Mouse (Mus musculus) hindbrain, embryonic 12.5 days (tissue): ENCODE measurements around the gene Sp3. TPM values are rescaled to one million over a fixed set of nuclear protein-coding genes. Genes with fewer than 3 reads are reported as not detected.
"Not testable (repeated sequence)": the region's sequence is repeated elsewhere in the genome, so short reads cannot be mapped to it uniquely, and the experiment has no call there.

Experiments
- ATAC-seq: fragments of 200-750 bp; cut with Nextera tagmentation; 2 replicates; pipeline ENCODE4 v1.8.0; 2017; ENCODE audit warnings: moderate TSS enrichment; ENCODE audit not compliant: low FRiP score
- H3K27ac ChIP-seq: fragments of 300-500 bp; sonication (generic); 2 replicates; pipeline ENCODE4 v1.5.1; 2016; ENCODE audit warnings: mild to moderate bottlenecking
- H3K27me3 ChIP-seq: fragments of 300-500 bp; sonication (generic); 2 replicates; pipeline ENCODE4 v1.6.1; 2016; ENCODE audit warnings: mild to moderate bottlenecking
- H3K36me3 ChIP-seq: fragments of 300-500 bp; sonication (generic); 2 replicates; pipeline ENCODE4 v1.6.1; 2016; ENCODE audit warnings: mild to moderate bottlenecking
- H3K4me1 ChIP-seq: fragments of 300-500 bp; sonication (generic); 2 replicates; pipeline ENCODE4 v1.6.1; 2016
- H3K4me2 ChIP-seq: fragments of 300-500 bp; sonication (generic); replicated peaks from 2 replicates; pipeline ENCODE4 v1.6.1; 2016; ENCODE audit warnings: mild to moderate bottlenecking
- H3K4me3 ChIP-seq: fragments of 300-500 bp; sonication (generic); 2 replicates; pipeline ENCODE4 v1.5.1; 2016; ENCODE audit warnings: mild to moderate bottlenecking
- H3K9ac ChIP-seq: fragments of 300-500 bp; sonication (generic); 2 replicates; pipeline ENCODE4 v1.6.1; 2016; ENCODE audit warnings: mild to moderate bottlenecking, moderate library complexity
- H3K9me3 ChIP-seq: fragments of 300-500 bp; sonication (generic); replicated peaks from 2 replicates; pipeline ENCODE4 v1.6.1; 2016; ENCODE audit warnings: mild to moderate bottlenecking
- WGBS: fragments of 180-500 bp; shearing (Covaris S2); methylation state at CpG from one replicate; pipeline ENCODE4 v1.1.7; 2016; 5-methylcytosine and 5-hydroxymethylcytosine counted together
- microRNA-seq: library from miRNA; unstranded; fragments of <30 nt; microRNA quantifications from one replicate; pipeline ENCODE4, GENCODE M21; 2017
- polyA plus RNA-seq: library from polyadenylated mRNA; unstranded; fragments of >200 nt; fragmentation: Nextera tagmentation; extraction: Ambion mirVana; gene quantifications from 2 replicates; pipeline ENCODE4 v1.2.1, GENCODE M21; 2016

Gene Sp3
- polyA plus RNA-seq, 1 experiment from 2014 or later, result 66.3 TPM

GRCm38 (mm10) chr2:72909046-72909445 is 71.2 kb downstream of the Sp3 start:
- ATAC-seq, result no peak
- Histone ChIP-seq H3K4me2 (no peak overlapping the region), H3K27me3 (no peaks in the 10 kb centered on the region), H3K9ac (no peak overlapping the region), H3K27ac (no peak overlapping the region), H3K36me3 (no peaks in the 10 kb centered on the region), H3K4me1 (peaks cover 5% of the 10 kb centered on the region), H3K4me3 (no peak overlapping the region), H3K9me3 (no peaks in the 10 kb centered on the region)
- 67% methylated on average over 4 of the region's 4 CpGs for WGBS

- no peaks in the 10 kb centered on the region for H3K27me3 ChIP-seq
- H3K4me1 ChIP-seq, result peaks cover 5% of the 10 kb centered on the region
- no peaks in the 10 kb centered on the region for H3K36me3 ChIP-seq
- no peak overlapping the region for H3K4me3 ChIP-seq
- WGBS, result 88% methylated on average over 20 of the region's 20 CpGs
- H3K27ac ChIP-seq, result no peak overlapping the region
- ATAC-seq, result no peak
- no peaks in the 10 kb centered on the region for H3K9me3 ChIP-seq
- no peak overlapping the region for H3K9ac ChIP-seq
- no peak overlapping the region for H3K4me2 ChIP-seq
Measured at GRCm38 (mm10) chr2:72908191-72908910, 71.9 kb downstream of the Sp3 start.

DNA sequence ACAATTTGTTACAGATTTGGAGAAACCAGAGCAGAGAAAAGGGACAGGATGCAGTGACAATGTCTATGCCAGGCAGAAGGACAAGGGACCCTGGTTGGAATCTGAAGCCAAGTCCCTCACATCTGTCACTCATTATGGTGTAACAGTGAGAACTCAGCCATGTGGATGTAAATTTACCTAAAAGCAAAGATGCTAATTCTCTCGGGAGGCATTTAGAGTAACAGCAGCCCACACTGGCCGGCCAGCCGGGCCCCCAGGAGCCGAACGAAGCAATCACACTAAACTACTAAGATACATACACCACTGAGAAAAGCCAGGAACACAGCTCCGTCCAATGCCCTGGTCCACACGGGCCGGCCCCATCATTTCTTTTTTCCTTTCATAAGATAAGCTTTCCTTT is 73.5 kb downstream of the Sp3 start:
- no peak overlapping the region for H3K27ac ChIP-seq
- H3K9me3 ChIP-seq, result no peaks in the 10 kb centered on the region
- ATAC-seq, result no peak
- H3K27me3 ChIP-seq, result no peaks in the 10 kb centered on the region
- no peaks in the 10 kb centered on the region for H3K36me3 ChIP-seq
- 57% methylated on average over 8 of the region's 8 CpGs for WGBS
- H3K9ac ChIP-seq, result no peak overlapping the region
- no peak overlapping the region for H3K4me3 ChIP-seq
- H3K4me2 ChIP-seq, result no peak overlapping the region
- H3K4me1 ChIP-seq, result peaks cover 5% of the 10 kb centered on the region

DNA sequence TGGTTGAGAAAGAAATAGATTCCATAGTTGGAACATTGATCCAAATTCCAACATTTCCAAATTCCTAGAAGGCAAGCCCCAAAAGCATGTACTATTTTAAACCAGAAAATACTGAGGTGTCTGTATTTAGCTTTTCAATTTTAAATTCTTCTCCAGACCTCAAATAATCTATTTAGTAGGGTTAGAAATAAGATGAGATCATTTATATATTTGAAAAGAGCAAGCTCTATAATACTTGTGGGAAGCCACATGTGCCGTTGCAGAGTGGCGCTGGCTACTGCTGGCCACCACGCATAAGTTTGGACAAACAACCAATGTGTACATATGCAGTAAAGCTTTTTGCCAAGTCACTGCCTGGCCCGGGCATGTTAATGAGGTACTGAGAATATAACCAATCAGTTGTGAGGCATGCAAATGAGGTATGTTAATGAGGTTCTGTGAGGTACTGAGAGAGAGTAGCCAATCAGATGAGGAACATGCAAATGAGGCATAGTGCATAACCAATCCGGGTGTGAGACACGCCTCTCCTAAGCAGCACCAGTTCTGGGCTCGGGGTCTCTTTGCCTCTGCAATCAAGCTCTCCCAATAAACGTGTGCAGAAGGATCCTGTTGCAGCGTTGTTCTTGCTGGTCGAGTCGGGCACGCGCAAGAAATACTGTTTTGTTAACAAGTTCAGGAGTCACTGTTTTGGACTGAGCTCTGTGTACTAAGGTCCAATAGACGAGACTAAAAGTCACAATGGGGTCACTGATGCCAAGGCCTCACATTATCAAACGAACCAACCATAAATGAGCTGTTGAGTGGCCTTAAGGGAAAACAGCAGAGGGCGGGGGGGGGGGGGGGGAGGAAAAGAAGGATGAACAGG is 77.2 kb downstream of the Sp3 start:
- H3K4me3 ChIP-seq, H3K27ac ChIP-seq, ATAC-seq, H3K9me3 ChIP-seq, H3K27me3 ChIP-seq, H3K4me1 ChIP-seq, H3K4me2 ChIP-seq, H3K9ac ChIP-seq, H3K36me3 ChIP-seq: not testable (repeated sequence)
- WGBS, result 88% methylated on average over 16 of the region's 16 CpGs

GRCm38 (mm10) chr2:72898782-72899305 is 81.4 kb downstream of the Sp3 start:
- Histone ChIP-seq H3K4me2 (no peak overlapping the region), H3K36me3 (no peaks in the 10 kb centered on the region), H3K9ac (no peak overlapping the region), H3K4me3 (no peak overlapping the region), H3K27me3 (no peaks in the 10 kb centered on the region), H3K27ac (no peak overlapping the region), H3K9me3 (0 out of 2 replicates have a peak, but pooled peaks cover 4% of the 10 kb centered on the region), H3K4me1 (no peaks in the 10 kb centered on the region)
- WGBS, result 95% methylated on average over 2 of the region's 2 CpGs
- ATAC-seq, result no peak

GRCm38 (mm10) chr2:72898094-72898781 is 82.0 kb downstream of the Sp3 start:
- H3K4me1 ChIP-seq, result no peaks in the 10 kb centered on the region
- no peaks in the 10 kb centered on the region for H3K36me3 ChIP-seq
- no peaks in the 10 kb centered on the region for H3K27me3 ChIP-seq
- 0 out of 2 replicates have a peak, but pooled peaks cover 4% of the 10 kb centered on the region for H3K9me3 ChIP-seq
- WGBS, result 88% methylated on average over 3 of the region's 3 CpGs
- H3K4me3 ChIP-seq, result no peak overlapping the region
- ATAC-seq, result no peak
- H3K9ac ChIP-seq, result no peak overlapping the region
- no peak overlapping the region for H3K4me2 ChIP-seq
- H3K27ac ChIP-seq, result no peak overlapping the region

DNA sequence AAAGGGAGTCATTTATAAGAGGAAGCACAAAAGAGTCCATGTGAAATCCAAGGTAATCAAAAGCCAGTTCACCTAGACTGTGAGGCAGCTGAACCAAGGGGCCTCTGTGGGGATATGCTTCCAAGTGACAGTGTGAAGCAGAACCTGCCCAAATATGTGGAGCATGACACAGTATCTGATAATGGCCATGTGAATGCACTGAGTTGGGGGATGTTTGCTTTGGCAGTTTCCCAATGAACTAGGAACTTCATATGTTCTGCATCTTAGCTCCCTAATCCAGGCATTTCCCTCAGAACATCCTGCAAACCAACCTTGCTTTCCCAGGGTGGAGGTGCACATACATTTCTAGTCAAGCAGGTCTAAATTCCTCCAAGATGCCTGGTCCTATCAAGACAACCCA is 90.4 kb downstream of the Sp3 start:
- ATAC-seq, result no peak
- Histone ChIP-seq H3K27ac (no peak overlapping the region), H3K36me3 (no peaks in the 10 kb centered on the region), H3K9me3 (no peaks in the 10 kb centered on the region), H3K4me1 (no peaks in the 10 kb centered on the region), H3K9ac (no peak overlapping the region), H3K27me3 (no peaks in the 10 kb centered on the region), H3K4me2 (no peak overlapping the region), H3K4me3 (no peak overlapping the region)

Small RNA genes within 50 kb of the gene (microRNA-seq; reads per million reads assigned to microRNA genes)
- not detected for gene Gm25960

Other genes starting within 250 kb of the Sp3 start
- not detected in 2 replicates for gene Gm11084, start 6.3 kb upstream of the Sp3 start, polyA plus RNA-seq
- gene Ola1, start 238.5 kb upstream of the Sp3 start, polyA plus RNA-seq, result 80.9 and 89.7 TPM in 2 replicates